Comparison of ENCODE assay signal across 8 mouse cellular contexts in the genomic region with DNA sequence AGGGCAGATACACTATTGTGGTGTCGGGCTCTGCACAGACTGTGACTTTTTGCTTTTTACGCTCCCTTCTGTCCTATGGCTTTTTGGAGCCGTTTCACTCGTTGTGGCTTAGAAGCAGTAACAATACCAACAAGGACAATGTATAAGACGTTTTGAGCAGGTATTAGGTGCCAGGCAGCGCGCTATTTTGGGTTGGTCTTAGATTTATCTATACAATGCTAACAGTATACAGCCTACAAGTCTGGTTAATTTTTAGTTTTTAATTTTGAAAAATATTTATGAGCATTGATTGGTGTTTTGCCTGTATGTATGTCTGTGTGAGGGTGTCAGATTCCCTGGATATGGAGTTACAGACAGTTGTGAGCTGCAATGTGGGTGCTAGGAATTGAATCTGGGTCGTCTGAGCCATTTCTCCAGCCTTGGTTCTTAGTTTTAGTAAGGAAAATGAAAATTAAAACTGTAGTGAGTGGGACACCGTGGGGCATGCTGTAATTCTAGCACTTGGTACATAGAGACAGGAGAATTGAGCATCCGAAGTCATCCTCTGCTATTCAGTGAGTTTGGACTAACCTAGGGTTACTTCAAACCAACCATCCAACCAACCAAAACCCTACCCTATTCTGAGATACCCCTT. TPM values are rescaled to one million over a fixed set of nuclear protein-coding genes. Genes with fewer than 3 reads are reported as not detected.
DNase-seq lines count a peak whose midpoint lies in the region; ATAC-seq lines count a peak whose summit lies in the region.

No protein-coding gene starts in this region.

- H3K9ac ChIP-seq in kidney, embryonic 15.5 days = peak overlapping the region; percentile 47; the same call in 1 of the 2 replicates
- H3K9ac ChIP-seq in hindbrain, embryonic 14.5 days = peak overlapping the region; percentile 60
- peak overlapping the region; percentile 67 for H3K9ac ChIP-seq in midbrain, embryonic 16.5 days (ENCODE audit: low read depth, low read length)

- no peak; the same call in 1 of the 2 replicates for ATAC-seq in kidney, embryonic 15.5 days (replicated peaks; ENCODE audit: low FRiP score)
- peak; percentile 25; the same call in 1 of the 2 replicates for ATAC-seq in hindbrain, embryonic 14.5 days (ENCODE audit: low FRiP score)
- ATAC-seq in midbrain, embryonic 16.5 days = peak; percentile 77
- ATAC-seq in inflammation-experienced regulatory T-cells, adult 6 months = no peak

- no peaks in the 10 kb centered on the region for H3K9me3 ChIP-seq in kidney, embryonic 15.5 days (replicated peaks)
- no peaks in the 10 kb centered on the region for H3K9me3 ChIP-seq in hindbrain, embryonic 14.5 days (ENCODE audit: control insufficient read depth, low read length)
- no peaks in the 10 kb centered on the region for H3K9me3 ChIP-seq in midbrain, embryonic 16.5 days (replicated peaks; ENCODE audit: control insufficient read depth, low read length, poor library complexity, severe bottlenecking)

- H3K27me3 ChIP-seq in kidney, embryonic 15.5 days = peaks cover 10% of the 10 kb centered on the region
- H3K27me3 ChIP-seq in hindbrain, embryonic 14.5 days (ENCODE audit: control insufficient read depth, insufficient read depth, low read length) = 0 out of 2 replicates have a peak, but pooled peaks cover 5% of the 10 kb centered on the region
- H3K27me3 ChIP-seq in midbrain, embryonic 16.5 days (ENCODE audit: control insufficient read depth, insufficient read depth, low read depth, low read length) = no peaks in the 10 kb centered on the region

- DNase-seq in kidney, adult 18-20 months = no peak
- DNase-seq in hindbrain, embryonic 14.5 days (ENCODE audit: low spot score) = no peak
- DNase-seq in right cerebral cortex, adult 2 months (ENCODE audit: low spot score in 2 of 2) = no peak
- DNase-seq in gastrocnemius, adult 8-10 months (ENCODE audit: low spot score in 2 of 2) = no peak

- peaks cover 16% of the 10 kb centered on the region for H3K4me1 ChIP-seq in kidney, embryonic 15.5 days
- H3K4me1 ChIP-seq in brown adipose tissue, adult 24 weeks (ENCODE audit: control insufficient read depth, insufficient read depth, insufficient read length, low read length) = 0 out of 2 replicates have a peak, but pooled peaks cover 2% of the 10 kb centered on the region
- H3K4me1 ChIP-seq in hindbrain, embryonic 14.5 days (replicated peaks; ENCODE audit: control insufficient read depth, insufficient read depth, low read length) = peaks cover 14% of the 10 kb centered on the region
- H3K4me1 ChIP-seq in midbrain, embryonic 16.5 days (ENCODE audit: control insufficient read depth, insufficient read depth, low read length) = peaks cover 18% of the 10 kb centered on the region

- H3K36me3 ChIP-seq in kidney, embryonic 15.5 days = peaks cover 22% of the 10 kb centered on the region
- peaks cover 22% of the 10 kb centered on the region for H3K36me3 ChIP-seq in hindbrain, embryonic 14.5 days (replicated peaks; ENCODE audit: control insufficient read depth, insufficient read depth)
- H3K36me3 ChIP-seq in midbrain, embryonic 16.5 days (ENCODE audit: control insufficient read depth, insufficient read depth, low read length) = peaks cover 2% of the 10 kb centered on the region; the same call in 1 of the 2 replicates

- WGBS in kidney, embryonic 15.5 days = 12% methylated on average over 10 of the region's 10 CpGs
- 14% methylated on average over 10 of the region's 10 CpGs for WGBS in hindbrain, embryonic 14.5 days
- WGBS in midbrain, embryonic 16.5 days = 14% methylated on average over 10 of the region's 10 CpGs

- peak overlapping the region; percentile 93 for H3K4me2 ChIP-seq in kidney, embryonic 15.5 days
- peak overlapping the region; percentile 86 for H3K4me2 ChIP-seq in hindbrain, embryonic 14.5 days (replicated peaks)
- peak overlapping the region; percentile 79 for H3K4me2 ChIP-seq in midbrain, embryonic 16.5 days (ENCODE audit: low read length)

- peak overlapping the region; percentile 63; the same call in 1 of the 2 replicates for H3K27ac ChIP-seq in kidney, embryonic 15.5 days
- H3K27ac ChIP-seq in brown adipose tissue, adult 24 weeks (replicated peaks; ENCODE audit: low read depth, low read length) = peak overlapping the region; percentile 71
- peak overlapping the region; percentile 79 for H3K27ac ChIP-seq in hindbrain, embryonic 14.5 days
- H3K27ac ChIP-seq in midbrain, embryonic 16.5 days (ENCODE audit: low read length) = peak overlapping the region; percentile 78

- peak overlapping the region; percentile 80 for H3K4me3 ChIP-seq in kidney, embryonic 15.5 days (replicated peaks)
- peak overlapping the region; percentile 64 for H3K4me3 ChIP-seq in brown adipose tissue, adult 24 weeks (ENCODE audit: insufficient read depth, low read depth, low read length)
- H3K4me3 ChIP-seq in hindbrain, embryonic 14.5 days (replicated peaks; ENCODE audit: low read length) = peak overlapping the region; percentile 66
- H3K4me3 ChIP-seq in midbrain, embryonic 16.5 days (ENCODE audit: low read depth, low read length) = peak overlapping the region; percentile 93

RNA-seq across cellular contexts. Expression of a gene that starts 0.6 kb away (rescaled TPM):
- polyA plus RNA-seq in kidney, embryonic 15.5 days (2015; fragmentation: Nextera tagmentation; extraction: Ambion mirVana) = 23.7 and 25.5 TPM in 2 replicates
- polyA plus RNA-seq in brown adipose tissue, adult 24 weeks (2012; ENCODE audit: insufficient read depth, insufficient read length, missing spikeins) = 36.6 and 40.7 TPM in 2 replicates
- 46.0 and 50.2 TPM in 2 replicates for polyA plus RNA-seq in hindbrain, embryonic 14.5 days (2014; fragmentation: Nextera tagmentation; extraction: Ambion mirVana)
- 33.5 and 39.3 TPM in 2 replicates for polyA plus RNA-seq in midbrain, embryonic 16.5 days (2015; fragmentation: Nextera tagmentation; extraction: Ambion mirVana)
- 10 to 100 TPM; 37.3 to 48.3 (median 41.4) TPM for total RNA-seq in gastrocnemius, adult 8-10 months (2022)
- polyA plus RNA-seq in inflammation-experienced regulatory T-cells, adult 6 months (2017; shearing (Covaris generic)) = 10 to 100 TPM; 25.5 to 40.2 (median 34.4) TPM

RNA-seq across cellular contexts. Expression of a gene that starts 14.3 kb away (rescaled TPM):
- polyA plus RNA-seq in kidney, embryonic 15.5 days (2015; fragmentation: Nextera tagmentation; extraction: Ambion mirVana) = not detected in 2 replicates
- polyA plus RNA-seq in brown adipose tissue, adult 24 weeks (2012; ENCODE audit: insufficient read depth, insufficient read length, missing spikeins) = 1.5 TPM in 1 of 2 replicates, not detected in the other
- not detected in 2 replicates for polyA plus RNA-seq in hindbrain, embryonic 14.5 days (2014; fragmentation: Nextera tagmentation; extraction: Ambion mirVana)
- polyA plus RNA-seq in midbrain, embryonic 16.5 days (2015; fragmentation: Nextera tagmentation; extraction: Ambion mirVana) = not detected in 2 replicates
- total RNA-seq in gastrocnemius, adult 8-10 months (2022) = not detected
- 1,000 to 10,000 TPM; 1,536 to 1,970 (median 1,828) TPM for polyA plus RNA-seq in inflammation-experienced regulatory T-cells, adult 6 months (2017; shearing (Covaris generic))

RNA-seq across cellular contexts. Expression of a gene that starts 15.6 kb away (rescaled TPM):
- not detected in 2 replicates for polyA plus RNA-seq in kidney, embryonic 15.5 days (2015; fragmentation: Nextera tagmentation; extraction: Ambion mirVana)
- polyA plus RNA-seq in brown adipose tissue, adult 24 weeks (2012; ENCODE audit: insufficient read depth, insufficient read length, missing spikeins) = not detected in 2 replicates
- polyA plus RNA-seq in hindbrain, embryonic 14.5 days (2014; fragmentation: Nextera tagmentation; extraction: Ambion mirVana) = not detected in 2 replicates
- not detected in 2 replicates for polyA plus RNA-seq in midbrain, embryonic 16.5 days (2015; fragmentation: Nextera tagmentation; extraction: Ambion mirVana)
- not detected for total RNA-seq in gastrocnemius, adult 8-10 months (2022)
- polyA plus RNA-seq in inflammation-experienced regulatory T-cells, adult 6 months (2017; shearing (Covaris generic)) = 1,000 to 10,000 TPM in 1 of 3 experiments, 100 to 1,000 TPM in 2; 684 to 1,006 (median 966) TPM

RNA-seq across cellular contexts. Expression of a gene that starts 43.5 kb away (rescaled TPM):
- polyA plus RNA-seq in kidney, embryonic 15.5 days (2015; fragmentation: Nextera tagmentation; extraction: Ambion mirVana) = 0.28 TPM in 1 of 2 replicates, not detected in the other
- polyA plus RNA-seq in brown adipose tissue, adult 24 weeks (2012; ENCODE audit: insufficient read depth, insufficient read length, missing spikeins) = not detected in 2 replicates
- 0.20 and 0.22 TPM in 2 replicates for polyA plus RNA-seq in hindbrain, embryonic 14.5 days (2014; fragmentation: Nextera tagmentation; extraction: Ambion mirVana)
- 0.07 TPM in 1 of 2 replicates, not detected in the other for polyA plus RNA-seq in midbrain, embryonic 16.5 days (2015; fragmentation: Nextera tagmentation; extraction: Ambion mirVana)
- total RNA-seq in gastrocnemius, adult 8-10 months (2022) = not detected
- 1,000 to 10,000 TPM in 2 of 3 experiments, 100 to 1,000 TPM in 1; 995 to 1,814 (median 1,394) TPM for polyA plus RNA-seq in inflammation-experienced regulatory T-cells, adult 6 months (2017; shearing (Covaris generic))

RNA-seq across cellular contexts. Expression of a gene that starts 45.4 kb away (rescaled TPM):
- 714 and 843 TPM in 2 replicates for polyA plus RNA-seq in kidney, embryonic 15.5 days (2015; fragmentation: Nextera tagmentation; extraction: Ambion mirVana)
- 2,562 and 2,957 TPM in 2 replicates for polyA plus RNA-seq in brown adipose tissue, adult 24 weeks (2012; ENCODE audit: insufficient read depth, insufficient read length, missing spikeins)
- polyA plus RNA-seq in hindbrain, embryonic 14.5 days (2014; fragmentation: Nextera tagmentation; extraction: Ambion mirVana) = 774 and 980 TPM in 2 replicates
- 651 and 716 TPM in 2 replicates for polyA plus RNA-seq in midbrain, embryonic 16.5 days (2015; fragmentation: Nextera tagmentation; extraction: Ambion mirVana)
- total RNA-seq in gastrocnemius, adult 8-10 months (2022) = 100 to 1,000 TPM; 642 to 789 (median 713) TPM
- polyA plus RNA-seq in inflammation-experienced regulatory T-cells, adult 6 months (2017; shearing (Covaris generic)) = 100 to 1,000 TPM; 468 to 593 (median 553) TPM

Comparison
In these comparisons a context has a peak if more than half of its experiments do, and no peak if none do; other contexts are left out.
1. ATAC-seq: peak in hindbrain, embryonic 14.5 days (single experiment) and midbrain, embryonic 16.5 days (single experiment); none in kidney, embryonic 15.5 days (single experiment) and inflammation-experienced regulatory T-cells, adult 6 months (single experiment).
2. RNA of a gene that starts 14.3 kb away (polyA plus RNA-seq): 1,536 to 1,970 TPM in inflammation-experienced regulatory T-cells, adult 6 months; not detected in kidney, embryonic 15.5 days, 1.5 TPM in brown adipose tissue, adult 24 weeks, not detected in hindbrain, embryonic 14.5 days and not detected in midbrain, embryonic 16.5 days; every median in the first group is over 100 times any median in the second.
3. RNA of a gene that starts 15.6 kb away (polyA plus RNA-seq): 684 to 1,006 TPM in inflammation-experienced regulatory T-cells, adult 6 months; not detected in brown adipose tissue, adult 24 weeks, not detected in midbrain, embryonic 16.5 days, not detected in kidney, embryonic 15.5 days and not detected in hindbrain, embryonic 14.5 days; every median in the first group is over 100 times any median in the second.
4. Peak in every context shown above with its lines, with median percentiles within 50 percentile points of each other: H3K27ac ChIP-seq, H3K4me2 ChIP-seq, H3K4me3 ChIP-seq and H3K9ac ChIP-seq.